Mouse (Mus musculus): Measurements from ENCODE around the gene Bpgm. TPM values are rescaled to one million over a fixed set of nuclear protein-coding genes. Genes with fewer than 3 reads are reported as not detected.

The Bpgm gene
- polyA plus RNA-seq, 1 experiment from 2014 or later: 60.6 TPM

DNA sequence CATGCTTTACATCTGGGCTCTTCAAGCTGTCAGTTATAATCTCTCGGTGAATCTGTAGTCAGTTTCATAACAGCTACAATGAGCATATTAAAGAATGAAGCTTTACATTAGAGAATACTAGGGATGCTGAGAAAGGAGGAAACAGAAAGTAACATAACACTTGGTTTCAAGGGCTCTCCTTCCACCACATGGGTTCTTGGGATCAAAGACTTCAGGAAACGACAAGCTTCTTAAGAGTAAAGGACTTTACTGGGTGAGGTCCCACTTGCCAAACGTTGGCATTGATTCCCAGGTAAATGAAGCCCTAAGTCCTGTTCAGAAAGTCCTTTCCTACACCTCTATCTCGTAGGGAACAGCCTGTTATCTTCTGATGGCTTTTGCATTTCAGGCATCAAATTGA, 15.4 kb upstream of the Bpgm start:
- no peaks in the 10 kb centered on the region for H3K9me3 ChIP-seq (ENCODE audit: control insufficient read depth, low read length)
- 63% methylated on average over 4 of the region's 4 CpGs for whole genome bisulfite sequencing
- no peaks in the 10 kb centered on the region for H3K27me3 ChIP-seq (ENCODE audit: control insufficient read depth, insufficient read depth, low read length)
- ATAC-seq (ENCODE audit: low FRiP score): no peak
- no peak overlapping the region for H3K9ac ChIP-seq (ENCODE audit: low read depth, low read length)
- DNase-seq (ENCODE audit: low spot score): no peak
- no peak overlapping the region for H3K27ac ChIP-seq (ENCODE audit: low read depth, low read length)
- H3K4me1 ChIP-seq (replicated peaks; ENCODE audit: control insufficient read depth, insufficient read depth, low read length): no peaks in the 10 kb centered on the region
- H3K4me3 ChIP-seq (ENCODE audit: low read depth, low read length): no peak overlapping the region
- no peaks in the 10 kb centered on the region for H3K36me3 ChIP-seq (ENCODE audit: control insufficient read depth, insufficient read depth, low read length)
- no peak overlapping the region for H3K4me2 ChIP-seq (replicated peaks; ENCODE audit: low read depth, low read length)

DNA sequence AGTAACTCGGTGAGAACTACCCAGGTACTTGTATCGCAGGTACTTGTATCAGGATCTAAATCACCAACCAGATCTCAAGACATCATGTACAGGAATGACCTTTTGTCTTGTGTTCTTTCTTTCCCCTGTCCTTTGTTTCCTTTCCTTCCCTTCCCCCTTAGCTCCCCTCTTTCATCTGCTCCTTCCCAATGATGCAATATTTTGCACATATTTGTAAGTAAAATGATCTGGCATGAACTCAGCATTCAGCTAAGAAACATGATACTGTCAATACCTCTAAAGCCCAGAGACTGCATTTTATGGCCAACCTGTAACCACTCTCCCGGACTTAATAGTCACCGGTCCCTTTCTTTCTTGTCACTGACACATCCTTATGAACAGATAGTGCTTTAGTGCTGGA, 12.4 kb upstream of the Bpgm start:
- Histone ChIP-seq H3K27ac (ENCODE audit: low read depth, low read length) (no peak overlapping the region), H3K36me3 (ENCODE audit: control insufficient read depth, insufficient read depth, low read length) (no peaks in the 10 kb centered on the region), H3K9me3 (ENCODE audit: control insufficient read depth, low read length) (no peaks in the 10 kb centered on the region), H3K27me3 (ENCODE audit: control insufficient read depth, insufficient read depth, low read length) (no peaks in the 10 kb centered on the region), H3K9ac (ENCODE audit: low read depth, low read length) (no peak overlapping the region), H3K4me2 (replicated peaks; ENCODE audit: low read depth, low read length) (no peak overlapping the region), H3K4me3 (ENCODE audit: low read depth, low read length) (no peak overlapping the region), H3K4me1 (replicated peaks; ENCODE audit: control insufficient read depth, insufficient read depth, low read length) (no peaks in the 10 kb centered on the region)
- ATAC-seq (ENCODE audit: low FRiP score) (no peak), DNase-seq (ENCODE audit: low spot score) (no peak)
- 94% methylated on average over 4 of the region's 4 CpGs for WGBS

DNA sequence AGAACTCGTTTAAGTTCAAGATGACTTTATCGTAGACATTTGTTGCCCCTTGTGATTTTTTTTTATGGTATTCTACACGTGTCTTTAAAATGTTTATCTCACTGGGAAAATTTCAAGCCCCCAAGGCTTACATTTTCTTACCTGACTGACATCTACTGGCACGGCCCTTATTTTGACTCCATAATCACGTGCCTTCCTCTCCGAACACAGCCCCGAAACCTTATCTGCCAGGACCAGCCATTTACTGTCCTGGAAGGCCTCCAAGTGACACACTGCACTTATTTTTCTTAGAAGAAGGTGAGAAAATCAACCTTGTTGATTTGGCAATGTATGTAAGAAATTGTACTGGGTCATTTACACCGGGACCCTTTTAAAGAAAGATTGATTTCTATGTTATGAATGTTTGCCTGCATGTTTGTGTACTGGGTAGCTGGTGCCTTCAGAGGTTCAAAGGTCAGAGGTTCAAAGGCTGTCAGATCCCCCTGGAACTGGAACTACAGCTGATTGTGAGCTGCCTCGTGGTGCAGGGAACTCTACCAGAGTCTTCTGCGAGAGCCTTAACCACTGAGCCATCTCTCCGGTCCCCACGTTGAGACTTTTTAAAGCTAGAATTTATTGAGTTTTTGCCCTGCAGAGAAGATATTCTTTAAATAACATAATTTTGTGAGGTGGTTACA, 4.4 kb upstream of the Bpgm start:
- no peak for ATAC-seq (ENCODE audit: low FRiP score)
- 81% methylated on average over 12 of the region's 12 CpGs for WGBS
- Histone ChIP-seq H3K36me3 (ENCODE audit: control insufficient read depth, insufficient read depth, low read length) (no peaks in the 10 kb centered on the region), H3K4me1 (replicated peaks; ENCODE audit: control insufficient read depth, insufficient read depth, low read length) (no peaks in the 10 kb centered on the region; the same call in none of the 2 replicates), H3K9ac (ENCODE audit: low read depth, low read length) (no peak overlapping the region), H3K27ac (ENCODE audit: low read depth, low read length) (no peak overlapping the region), H3K9me3 (ENCODE audit: control insufficient read depth, low read length) (no peaks in the 10 kb centered on the region), H3K4me3 (ENCODE audit: low read depth, low read length) (no peak overlapping the region), H3K27me3 (ENCODE audit: control insufficient read depth, insufficient read depth, low read length) (no peaks in the 10 kb centered on the region), H3K4me2 (replicated peaks; ENCODE audit: low read depth, low read length) (no peak overlapping the region)
- no peak for DNase-seq (ENCODE audit: low spot score)

DNA sequence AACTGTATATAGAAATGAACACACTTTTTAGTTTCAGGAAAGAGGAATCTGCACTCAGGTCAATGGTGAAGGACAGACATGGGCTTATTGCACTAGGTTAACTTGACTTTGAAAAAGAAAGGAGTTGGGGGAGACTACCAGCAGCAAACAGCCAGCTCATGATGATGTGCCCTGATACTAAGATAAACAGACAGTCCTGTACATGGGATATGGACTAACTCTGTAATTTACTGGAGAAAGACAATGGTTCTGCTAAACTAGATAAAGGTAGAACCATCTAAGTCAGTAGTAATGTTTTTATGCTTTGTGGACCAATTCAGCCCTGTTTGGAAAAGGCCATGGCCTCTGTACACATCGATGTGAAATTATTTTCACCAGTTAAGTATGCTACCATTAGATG, 2.7 kb upstream of the Bpgm start:
- no peak overlapping the region for H3K4me3 ChIP-seq (ENCODE audit: low read depth, low read length)
- ATAC-seq (ENCODE audit: low FRiP score) (no peak), DNase-seq (ENCODE audit: low spot score) (no peak)
- H3K9me3 ChIP-seq (ENCODE audit: control insufficient read depth, low read length): no peaks in the 10 kb centered on the region
- no peaks in the 10 kb centered on the region; the same call in none of the 2 replicates for H3K4me1 ChIP-seq (replicated peaks; ENCODE audit: control insufficient read depth, insufficient read depth, low read length)
- no peak overlapping the region for H3K27ac ChIP-seq (ENCODE audit: low read depth, low read length)
- 93% methylated on average over 1 of the region's 1 CpGs for WGBS
- no peaks in the 10 kb centered on the region for H3K36me3 ChIP-seq (ENCODE audit: control insufficient read depth, insufficient read depth, low read length)
- no peak overlapping the region for H3K4me2 ChIP-seq (replicated peaks; ENCODE audit: low read depth, low read length)
- no peaks in the 10 kb centered on the region for H3K27me3 ChIP-seq (ENCODE audit: control insufficient read depth, insufficient read depth, low read length)
- no peak overlapping the region for H3K9ac ChIP-seq (ENCODE audit: low read depth, low read length)

DNA sequence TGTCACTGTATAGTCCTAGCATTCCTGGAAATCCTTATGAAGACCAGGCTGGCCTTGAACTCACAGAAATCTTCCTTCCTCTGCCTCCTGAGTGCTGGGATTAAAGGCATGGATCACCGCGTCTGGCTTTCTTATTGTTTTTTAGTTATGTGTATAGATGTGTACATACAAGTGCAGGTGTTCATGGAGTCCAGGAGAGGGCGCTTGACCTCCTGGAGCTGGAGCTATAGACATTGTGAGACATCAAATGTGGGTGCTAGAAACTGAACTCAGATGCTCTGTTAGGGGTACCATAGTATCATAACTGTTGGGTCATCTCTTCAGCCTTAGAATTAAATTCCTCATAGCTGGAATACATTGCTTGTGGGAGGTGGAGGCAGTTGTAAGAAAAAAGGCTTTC, 2.0 kb upstream of the Bpgm start:
- no peak overlapping the region for H3K4me3 ChIP-seq (ENCODE audit: low read depth, low read length)
- no peaks in the 10 kb centered on the region for H3K27me3 ChIP-seq (ENCODE audit: control insufficient read depth, insufficient read depth, low read length)
- H3K9me3 ChIP-seq (ENCODE audit: control insufficient read depth, low read length): no peaks in the 10 kb centered on the region
- peaks cover 2% of the 10 kb centered on the region for H3K4me1 ChIP-seq (replicated peaks; ENCODE audit: control insufficient read depth, insufficient read depth, low read length)
- ATAC-seq (ENCODE audit: low FRiP score) (no peak), DNase-seq (ENCODE audit: low spot score) (no peak)
- no peak overlapping the region for H3K9ac ChIP-seq (ENCODE audit: low read depth, low read length)
- WGBS: 57% methylated on average over 3 of the region's 3 CpGs
- H3K4me2 ChIP-seq (replicated peaks; ENCODE audit: low read depth, low read length): no peak overlapping the region
- H3K27ac ChIP-seq (ENCODE audit: low read depth, low read length): no peak overlapping the region
- H3K36me3 ChIP-seq (ENCODE audit: control insufficient read depth, insufficient read depth, low read length): no peaks in the 10 kb centered on the region

DNA sequence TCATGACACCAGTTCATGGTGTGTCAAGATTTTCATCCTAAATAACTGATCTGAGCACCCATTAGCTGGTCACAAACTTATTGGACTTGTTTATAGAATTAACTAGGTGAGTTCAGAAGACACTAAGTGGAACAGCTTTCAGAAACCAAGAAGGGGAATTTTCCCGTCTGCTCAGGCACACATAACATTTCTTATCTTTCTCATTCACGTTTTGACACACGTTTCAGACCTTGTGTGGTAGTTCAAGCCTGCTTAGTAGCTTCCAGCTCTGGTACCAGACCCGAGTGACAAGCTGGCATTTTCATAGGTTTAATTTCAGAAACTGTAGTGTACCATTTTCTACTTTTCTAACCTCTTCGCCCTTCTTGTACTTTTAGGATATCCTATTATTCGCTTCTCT, 616 bp upstream of the Bpgm start:
- no peak for ATAC-seq (ENCODE audit: low FRiP score)
- peak overlapping the region; percentile 60 for H3K9ac ChIP-seq (ENCODE audit: low read depth, low read length)
- 22% methylated on average over 6 of the region's 6 CpGs for WGBS
- no peaks in the 10 kb centered on the region for H3K9me3 ChIP-seq (ENCODE audit: control insufficient read depth, low read length)
- H3K4me3 ChIP-seq (ENCODE audit: low read depth, low read length): peak overlapping the region; percentile 71
- DNase-seq (ENCODE audit: low spot score): no peak
- peak overlapping the region; percentile 56 for H3K4me2 ChIP-seq (replicated peaks; ENCODE audit: low read depth, low read length)
- peaks cover 3% of the 10 kb centered on the region for H3K4me1 ChIP-seq (replicated peaks; ENCODE audit: control insufficient read depth, insufficient read depth, low read length)
- no peak overlapping the region for H3K27ac ChIP-seq (ENCODE audit: low read depth, low read length)
- no peaks in the 10 kb centered on the region for H3K36me3 ChIP-seq (ENCODE audit: control insufficient read depth, insufficient read depth, low read length)
- H3K27me3 ChIP-seq (ENCODE audit: control insufficient read depth, insufficient read depth, low read length): no peaks in the 10 kb centered on the region

DNA sequence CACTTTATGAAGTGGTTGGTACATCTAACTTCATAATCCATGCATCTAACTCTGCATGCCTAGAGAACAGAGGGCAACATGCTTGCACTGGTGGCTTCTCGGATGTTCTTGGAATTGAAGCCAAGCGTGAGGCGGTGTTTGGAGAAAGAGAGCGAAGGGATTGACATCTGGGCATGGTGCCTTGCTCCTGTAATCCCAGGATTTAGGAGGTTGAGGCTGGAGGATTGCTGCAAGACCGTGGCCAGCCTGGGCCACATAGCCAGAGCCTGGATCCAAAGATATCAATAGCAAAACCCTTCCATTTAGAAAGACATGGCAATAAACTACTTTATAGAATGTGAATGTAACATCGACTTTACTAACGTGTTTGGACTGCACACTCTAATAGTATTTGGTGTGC, 2.0 kb downstream of the Bpgm start:
- Histone ChIP-seq H3K4me1 (replicated peaks; ENCODE audit: control insufficient read depth, insufficient read depth, low read length) (peaks cover 3% of the 10 kb centered on the region), H3K4me3 (ENCODE audit: low read depth, low read length) (no peak overlapping the region), H3K36me3 (ENCODE audit: control insufficient read depth, insufficient read depth, low read length) (no peaks in the 10 kb centered on the region), H3K9me3 (ENCODE audit: control insufficient read depth, low read length) (no peaks in the 10 kb centered on the region), H3K9ac (ENCODE audit: low read depth, low read length) (no peak overlapping the region), H3K27me3 (ENCODE audit: control insufficient read depth, insufficient read depth, low read length) (no peaks in the 10 kb centered on the region), H3K27ac (ENCODE audit: low read depth, low read length) (peak overlapping the region; percentile 27; the same call in 1 of the 2 replicates), H3K4me2 (replicated peaks; ENCODE audit: low read depth, low read length) (no peak overlapping the region)
- WGBS: 91% methylated on average over 7 of the region's 7 CpGs
- DNase-seq (ENCODE audit: low spot score): no peak
- no peak for ATAC-seq (ENCODE audit: low FRiP score)

DNA sequence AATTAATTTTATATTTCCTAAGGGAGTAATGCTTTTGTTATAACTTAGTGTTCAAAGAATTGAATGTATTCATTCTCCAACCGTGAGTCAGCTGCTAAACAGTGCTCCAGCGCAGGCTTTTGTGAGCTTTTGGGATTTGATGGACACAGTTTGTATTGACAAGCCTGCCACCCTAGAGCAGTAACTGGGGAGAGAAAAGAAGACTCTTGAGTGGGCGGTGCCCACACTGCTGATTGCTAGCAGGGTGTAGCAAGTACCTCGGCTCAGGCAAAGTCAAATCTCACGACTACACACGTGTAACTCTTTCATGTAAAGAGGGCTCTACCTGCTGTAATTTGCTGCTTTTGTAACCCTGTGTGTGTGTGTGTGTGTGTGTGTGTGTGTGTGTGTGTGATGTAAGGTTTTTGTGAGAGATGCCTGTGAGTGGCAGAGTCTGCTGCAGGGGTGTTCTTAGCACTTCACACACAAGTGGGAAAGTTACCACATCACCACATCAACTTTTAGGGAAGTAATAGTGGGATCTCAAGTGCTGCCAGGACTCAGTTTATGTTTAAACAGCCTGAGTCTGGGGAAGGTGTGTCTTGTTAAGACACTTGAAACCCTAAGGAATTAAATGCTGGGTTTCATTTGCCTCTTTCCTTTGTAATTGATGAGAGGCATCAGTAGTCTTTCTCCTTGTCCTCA, 2.8 kb downstream of the Bpgm start:
- 0 out of 2 replicates have a peak overlapping the region, but pooled peaks have one; percentile 21 for H3K4me2 ChIP-seq (replicated peaks; ENCODE audit: low read depth, low read length)
- 24% methylated on average over 6 of the region's 6 CpGs for WGBS
- peaks cover 3% of the 10 kb centered on the region for H3K4me1 ChIP-seq (replicated peaks; ENCODE audit: control insufficient read depth, insufficient read depth, low read length)
- DNase-seq (ENCODE audit: low spot score) (peak; percentile 35), ATAC-seq (ENCODE audit: low FRiP score) (no peak)
- no peak overlapping the region for H3K4me3 ChIP-seq (ENCODE audit: low read depth, low read length)
- no peaks in the 10 kb centered on the region for H3K27me3 ChIP-seq (ENCODE audit: control insufficient read depth, insufficient read depth, low read length)
- no peaks in the 10 kb centered on the region for H3K36me3 ChIP-seq (ENCODE audit: control insufficient read depth, insufficient read depth, low read length)
- no peaks in the 10 kb centered on the region for H3K9me3 ChIP-seq (ENCODE audit: control insufficient read depth, low read length)
- H3K27ac ChIP-seq (ENCODE audit: low read depth, low read length): no peak overlapping the region
- H3K9ac ChIP-seq (ENCODE audit: low read depth, low read length): no peak overlapping the region

DNA sequence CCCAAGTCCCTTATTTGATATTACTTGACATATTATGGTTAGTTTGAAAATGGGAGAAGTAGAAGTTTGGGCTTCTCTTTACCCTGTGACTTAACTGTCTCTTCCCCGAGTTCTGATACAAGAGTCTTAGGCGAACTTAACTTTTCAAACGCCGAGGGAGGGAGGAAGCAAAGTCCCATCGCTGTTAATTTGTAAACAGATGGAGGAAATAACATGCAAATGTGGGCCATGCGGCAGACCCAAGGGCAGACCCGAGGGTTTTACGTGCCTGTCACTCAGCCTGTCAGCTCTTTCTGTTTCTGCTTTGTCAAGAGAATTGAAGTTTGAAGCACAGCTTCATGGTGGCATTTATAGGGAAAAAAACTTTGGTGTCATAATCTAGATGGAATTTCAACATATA, 3.5 kb downstream of the Bpgm start:
- WGBS: 31% methylated on average over 8 of the region's 8 CpGs
- peaks cover 3% of the 10 kb centered on the region for H3K4me1 ChIP-seq (replicated peaks; ENCODE audit: control insufficient read depth, insufficient read depth, low read length)
- DNase-seq (ENCODE audit: low spot score): no peak

More for the DNA sequence above, 3.5 kb downstream of the Bpgm start:
- H3K9me3 ChIP-seq (ENCODE audit: control insufficient read depth, low read length): no peaks in the 10 kb centered on the region
- no peak overlapping the region for H3K4me3 ChIP-seq (ENCODE audit: low read depth, low read length)
- H3K4me2 ChIP-seq (replicated peaks; ENCODE audit: low read depth, low read length): 0 out of 2 replicates have a peak overlapping the region, but pooled peaks have one; percentile 21
- H3K9ac ChIP-seq (ENCODE audit: low read depth, low read length): no peak overlapping the region
- no peaks in the 10 kb centered on the region for H3K36me3 ChIP-seq (ENCODE audit: control insufficient read depth, insufficient read depth, low read length)
- no peak overlapping the region for H3K27ac ChIP-seq (ENCODE audit: low read depth, low read length)
- no peak for ATAC-seq (ENCODE audit: low FRiP score)
- H3K27me3 ChIP-seq (ENCODE audit: control insufficient read depth, insufficient read depth, low read length): no peaks in the 10 kb centered on the region
